Mouse (Mus musculus) neural tube, embryonic 13.5 days (tissue): Measurements from ENCODE around the gene Spi1. TPM values are rescaled to one million over a fixed set of nuclear protein-coding genes. Genes with fewer than 3 reads are reported as not detected.
"Not testable (repeated sequence)": the region's sequence is repeated elsewhere in the genome, so short reads cannot be mapped to it uniquely, and the experiment has no call there.

Source experiments
- ATAC-seq: fragments of 200-750 bp; cut with Nextera tagmentation; 2 replicates; pipeline ENCODE4 v1.8.0; 2017; ENCODE audit warnings: low read depth, mild to moderate bottlenecking, moderate TSS enrichment, moderate library complexity
- H3K27ac ChIP-seq: fragments of 300-500 bp; sonication (generic); replicated peaks from 2 replicates; pipeline ENCODE4 v1.5.1; 2015; ENCODE audit warnings: moderate library complexity, mild to moderate bottlenecking, inconsistent platforms
- H3K27me3 ChIP-seq: fragments of 300-500 bp; sonication (generic); 2 replicates; pipeline ENCODE4 v1.6.1; 2015; ENCODE audit warnings: mild to moderate bottlenecking, inconsistent platforms
- H3K36me3 ChIP-seq: fragments of 300-500 bp; sonication (generic); 2 replicates; pipeline ENCODE4 v1.6.1; 2015; ENCODE audit warnings: mild to moderate bottlenecking, inconsistent platforms
- H3K4me1 ChIP-seq: fragments of 300-500 bp; sonication (generic); replicated peaks from 2 replicates; pipeline ENCODE4 v1.6.1; 2015; ENCODE audit warnings: inconsistent platforms
- H3K4me2 ChIP-seq: fragments of 300-500 bp; sonication (generic); 2 replicates; pipeline ENCODE4 v1.6.1; 2015; ENCODE audit warnings: inconsistent platforms, mild to moderate bottlenecking, moderate library complexity
- H3K4me3 ChIP-seq: fragments of 300-500 bp; sonication (generic); 2 replicates; pipeline ENCODE4 v1.5.1; 2015; ENCODE audit warnings: mild to moderate bottlenecking, inconsistent platforms
- H3K9ac ChIP-seq: fragments of 300-500 bp; sonication (generic); 2 replicates; pipeline ENCODE4 v1.6.1; 2015; ENCODE audit warnings: moderate library complexity, mild to moderate bottlenecking, inconsistent platforms
- H3K9me3 ChIP-seq: fragments of 300-500 bp; sonication (generic); 2 replicates; pipeline ENCODE4 v1.6.1; 2016; ENCODE audit warnings: inconsistent platforms
- WGBS: fragments of 180-500 bp; shearing (Covaris S2); methylation state at CpG from one replicate; pipeline ENCODE4 v1.1.7; 2015; 5-methylcytosine and 5-hydroxymethylcytosine counted together
- polyA plus RNA-seq: library from polyadenylated mRNA; unstranded; fragments of >200 nt; fragmentation: Nextera tagmentation; extraction: Ambion mirVana; gene quantifications from 2 replicates; pipeline ENCODE4 v1.2.1, GENCODE M21; 2015

Spi1 gene
- polyA plus RNA-seq, 1 experiment from 2014 or later: 5.2 TPM

DNA sequence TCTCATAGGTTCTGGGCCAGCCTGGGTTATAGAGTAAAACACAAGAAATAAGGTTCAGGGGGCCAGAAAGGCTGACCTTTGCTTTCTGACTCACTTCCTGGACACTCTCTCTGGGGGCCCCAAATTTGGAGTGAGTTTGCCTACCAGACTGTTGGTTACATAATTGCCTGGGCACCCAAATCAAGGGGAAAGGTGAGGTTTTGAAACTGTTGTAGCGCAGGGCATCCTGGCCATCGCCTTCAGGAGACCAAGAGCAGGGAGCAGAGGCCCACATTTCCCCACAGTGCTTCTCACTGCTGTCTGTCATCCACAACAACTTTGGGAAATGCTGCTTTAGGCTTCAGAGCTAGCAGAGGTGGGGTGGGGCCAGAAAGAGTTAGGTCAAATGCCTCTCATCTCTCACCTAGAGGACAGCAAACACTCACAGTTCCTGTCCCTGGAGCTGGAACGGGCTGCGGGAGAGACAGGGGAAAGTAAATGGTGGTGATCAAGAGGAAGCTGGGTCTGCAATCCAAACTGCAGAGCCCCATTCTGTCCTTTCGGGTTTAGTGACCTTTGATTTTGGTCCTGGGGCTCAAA, 27.7 kb downstream of the Spi1 start:
- Histone ChIP-seq H3K36me3 (no peaks in the 10 kb centered on the region), H3K4me1 (0 out of 2 replicates have a peak, but pooled peaks cover under 1% of the 10 kb centered on the region), H3K27ac (no peak overlapping the region), H3K9me3 (no peaks in the 10 kb centered on the region), H3K27me3 (no peaks in the 10 kb centered on the region), H3K4me2 (no peak overlapping the region), H3K9ac (no peak overlapping the region), H3K4me3 (no peak overlapping the region)
- ATAC-seq: no peak
- 89% methylated on average over 5 of the region's 5 CpGs for WGBS

DNA sequence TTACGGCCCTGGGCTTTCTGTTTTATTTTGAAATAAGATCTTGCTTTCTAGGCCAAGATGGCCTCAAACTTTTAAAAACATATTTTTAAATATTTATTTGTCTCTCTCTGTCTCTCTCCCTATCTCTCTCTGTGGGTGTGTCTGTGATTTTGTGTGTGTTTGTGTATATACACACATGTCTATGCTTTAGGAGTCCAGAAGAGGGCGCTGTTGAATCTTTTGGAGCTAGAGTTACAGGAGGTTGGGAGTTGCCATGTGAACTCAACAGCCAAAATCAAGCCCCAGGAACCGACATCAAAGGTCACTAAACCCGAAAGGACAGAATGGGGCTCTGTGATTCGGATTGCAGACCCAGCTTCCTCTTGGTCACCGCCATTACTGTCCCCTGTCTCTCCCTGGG, 28.2 kb downstream of the Spi1 start:
- no peak for ATAC-seq
- WGBS: 75% methylated on average over 6 of the region's 6 CpGs
- no peak overlapping the region for H3K4me3 ChIP-seq
- H3K27ac ChIP-seq: no peak overlapping the region
- no peaks in the 10 kb centered on the region; the same call in 1 of the 2 replicates for H3K27me3 ChIP-seq
- H3K4me2 ChIP-seq: no peak overlapping the region
- no peak overlapping the region for H3K9ac ChIP-seq
- H3K4me1 ChIP-seq: peaks cover 6% of the 10 kb centered on the region
- no peaks in the 10 kb centered on the region for H3K36me3 ChIP-seq
- H3K9me3 ChIP-seq: no peaks in the 10 kb centered on the region

DNA sequence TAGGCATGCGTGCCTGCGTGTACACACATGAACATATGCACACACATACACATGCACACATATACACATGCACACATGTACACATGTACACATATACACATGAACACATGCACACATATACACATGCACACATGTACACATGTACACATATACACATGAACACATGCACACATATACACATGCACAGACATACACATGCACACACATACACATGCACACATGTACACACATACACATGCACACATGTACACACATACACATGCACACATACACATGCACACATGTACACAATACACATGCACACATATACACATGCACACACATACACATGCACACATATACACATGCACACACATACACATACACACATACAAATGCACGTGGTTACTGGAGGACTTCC, 29.6 kb downstream of the Spi1 start:
- not testable (repeated sequence) for ATAC-seq

DNA sequence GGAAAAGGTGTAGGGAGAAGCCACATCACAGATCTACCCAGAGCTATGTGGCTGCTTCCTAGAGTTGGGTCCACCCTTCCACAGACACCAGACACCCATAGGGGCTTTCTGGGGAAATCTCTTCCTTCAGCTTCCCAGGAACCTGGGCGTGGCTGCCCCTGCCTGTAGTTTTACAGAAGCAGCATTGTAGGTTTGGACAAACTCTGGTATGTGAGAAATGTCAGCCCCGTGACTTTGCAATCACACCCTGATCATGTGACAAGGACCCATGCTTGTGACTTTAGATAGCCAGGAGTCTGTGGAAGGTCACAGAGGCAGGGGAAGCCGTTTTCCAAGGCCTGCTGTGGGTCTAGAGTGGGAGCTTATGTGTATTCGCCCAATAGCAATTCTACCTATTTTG, 30.3 kb downstream of the Spi1 start:
- no peak for ATAC-seq
- Histone ChIP-seq H3K9ac (no peak overlapping the region), H3K9me3 (no peaks in the 10 kb centered on the region), H3K27me3 (peaks cover 6% of the 10 kb centered on the region; the same call in 1 of the 2 replicates), H3K4me1 (peaks cover 8% of the 10 kb centered on the region), H3K4me2 (no peak overlapping the region), H3K4me3 (no peak overlapping the region), H3K36me3 (no peaks in the 10 kb centered on the region), H3K27ac (no peak overlapping the region)
- WGBS: 60% methylated on average over 4 of the region's 4 CpGs

More for the DNA sequence above, 29.6 kb downstream of the Spi1 start:
- not testable (repeated sequence) for H3K4me3 ChIP-seq, H3K27me3 ChIP-seq, H3K4me1 ChIP-seq, H3K4me2 ChIP-seq, H3K36me3 ChIP-seq, H3K9me3 ChIP-seq, H3K9ac ChIP-seq, H3K27ac ChIP-seq
- 98% methylated on average over 3 of the region's 3 CpGs for WGBS

DNA sequence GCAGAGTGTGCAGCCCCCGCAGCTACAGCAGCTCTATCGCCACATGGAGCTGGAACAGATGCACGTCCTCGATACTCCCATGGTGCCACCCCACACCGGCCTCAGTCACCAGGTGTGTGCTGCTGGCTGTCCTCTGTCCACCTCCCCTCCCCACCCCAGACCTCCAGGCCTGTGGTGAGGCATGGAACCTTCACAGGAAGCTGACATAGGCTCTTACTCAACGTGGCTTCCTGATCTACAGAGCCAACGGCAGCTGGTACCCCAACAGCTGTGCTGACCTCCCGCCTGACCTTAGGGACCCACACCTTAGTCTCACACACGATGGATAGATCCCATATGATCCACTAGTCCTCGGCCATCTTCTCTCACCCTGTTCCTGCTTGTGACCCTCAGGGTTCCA, 31.1 kb downstream of the Spi1 start:
- Histone ChIP-seq H3K4me2 (no peak overlapping the region), H3K36me3 (no peaks in the 10 kb centered on the region), H3K9me3 (no peaks in the 10 kb centered on the region), H3K9ac (no peak overlapping the region), H3K27me3 (peaks cover 6% of the 10 kb centered on the region; the same call in 1 of the 2 replicates), H3K4me3 (no peak overlapping the region), H3K27ac (no peak overlapping the region), H3K4me1 (peaks cover 8% of the 10 kb centered on the region)
- WGBS: 80% methylated on average over 10 of the region's 10 CpGs
- ATAC-seq: 0 out of 2 replicates have a peak, but pooled peaks have one; percentile 12

DNA sequence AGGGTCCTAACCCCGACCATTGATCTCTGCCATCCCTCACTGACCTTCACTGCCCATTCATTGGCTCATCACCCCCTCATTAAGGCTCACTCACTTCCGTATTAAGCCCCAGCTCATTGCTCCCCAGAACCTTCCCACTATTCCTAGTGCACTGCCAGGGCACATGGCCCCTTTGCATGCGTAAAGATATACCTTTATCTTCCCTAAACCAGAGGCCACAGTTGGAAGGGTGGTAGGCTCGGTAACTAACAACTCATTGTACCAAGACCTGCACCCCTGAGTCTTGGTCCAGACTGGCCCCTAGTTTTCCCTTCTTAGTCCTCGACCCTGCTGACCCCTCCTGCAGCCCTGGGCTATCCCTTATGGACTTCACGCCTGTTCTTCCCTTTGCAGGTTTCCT, 31.7 kb downstream of the Spi1 start:
- Histone ChIP-seq H3K4me1 (peaks cover 8% of the 10 kb centered on the region), H3K9ac (no peak overlapping the region), H3K27ac (no peak overlapping the region), H3K36me3 (no peaks in the 10 kb centered on the region), H3K27me3 (peaks cover 6% of the 10 kb centered on the region; the same call in 1 of the 2 replicates), H3K4me3 (no peak overlapping the region), H3K9me3 (no peaks in the 10 kb centered on the region), H3K4me2 (no peak overlapping the region)
- 75% methylated on average over 6 of the region's 6 CpGs for WGBS
- no peak for ATAC-seq

DNA sequence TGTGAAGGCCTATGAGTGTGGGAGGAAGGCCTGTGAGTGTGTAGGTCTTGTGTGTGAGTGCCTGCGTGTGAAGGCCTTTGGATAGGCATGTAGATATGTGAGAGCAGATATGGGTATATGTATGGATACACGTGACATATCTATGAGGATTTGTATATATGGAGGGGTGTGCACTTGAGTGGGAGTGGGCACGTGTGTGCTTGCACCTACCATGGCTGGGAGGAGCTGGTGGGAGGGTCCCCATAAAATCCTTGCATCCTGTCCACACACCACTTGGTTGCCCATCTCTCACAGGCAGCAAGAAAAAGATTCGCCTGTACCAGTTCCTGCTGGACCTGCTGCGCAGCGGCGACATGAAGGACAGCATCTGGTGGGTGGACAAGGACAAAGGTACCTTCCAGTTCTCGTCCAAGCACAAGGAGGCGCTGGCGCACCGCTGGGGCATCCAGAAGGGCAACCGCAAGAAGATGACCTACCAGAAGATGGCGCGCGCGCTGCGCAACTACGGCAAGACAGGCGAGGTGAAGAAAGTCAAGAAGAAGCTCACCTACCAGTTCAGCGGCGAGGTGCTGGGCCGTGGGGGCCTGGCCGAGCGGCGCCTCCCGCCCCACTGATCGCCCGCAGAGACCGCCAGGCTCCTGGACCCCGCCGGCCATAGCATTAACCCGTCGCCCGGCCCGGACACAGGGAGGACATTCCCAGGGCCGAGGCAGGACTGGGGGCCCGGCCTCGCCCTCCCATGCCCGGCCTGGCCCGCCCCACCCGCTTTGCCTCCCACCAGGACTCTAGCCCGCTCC, 32.8 kb downstream of the Spi1 start:
- Histone ChIP-seq H3K36me3 (no peaks in the 10 kb centered on the region), H3K27me3 (peaks cover 6% of the 10 kb centered on the region; the same call in 1 of the 2 replicates), H3K9ac (peak overlapping the region; percentile 63), H3K9me3 (no peaks in the 10 kb centered on the region), H3K4me2 (peak overlapping the region; percentile 67), H3K4me3 (peak overlapping the region; percentile 38), H3K4me1 (peaks cover 8% of the 10 kb centered on the region), H3K27ac (no peak overlapping the region)
- ATAC-seq: peak; percentile 68; the same call in 1 of the 2 replicates
- 9% methylated on average over 40 of the region's 42 CpGs for WGBS

DNA sequence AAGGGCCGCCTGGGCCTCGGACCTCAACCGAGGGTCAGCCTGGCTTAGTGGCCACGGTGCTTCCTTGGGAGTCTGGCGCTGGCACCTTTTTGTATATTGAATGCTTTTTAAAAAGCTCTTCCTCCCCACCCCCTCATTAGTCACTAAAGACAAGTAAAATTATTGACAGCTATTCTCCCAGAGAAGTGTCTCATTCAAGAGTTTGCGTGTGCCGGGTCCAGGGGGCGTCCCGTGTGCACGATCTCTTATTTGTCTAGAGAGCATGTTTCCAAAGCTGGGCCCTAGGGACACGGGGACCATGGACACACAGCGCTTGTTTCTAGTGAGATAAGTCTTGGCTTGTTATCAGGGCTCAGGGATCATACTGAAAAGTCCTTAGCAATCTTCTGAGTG, 33.4 kb downstream of the Spi1 start:
- peak overlapping the region; percentile 63 for H3K9ac ChIP-seq

DNA sequence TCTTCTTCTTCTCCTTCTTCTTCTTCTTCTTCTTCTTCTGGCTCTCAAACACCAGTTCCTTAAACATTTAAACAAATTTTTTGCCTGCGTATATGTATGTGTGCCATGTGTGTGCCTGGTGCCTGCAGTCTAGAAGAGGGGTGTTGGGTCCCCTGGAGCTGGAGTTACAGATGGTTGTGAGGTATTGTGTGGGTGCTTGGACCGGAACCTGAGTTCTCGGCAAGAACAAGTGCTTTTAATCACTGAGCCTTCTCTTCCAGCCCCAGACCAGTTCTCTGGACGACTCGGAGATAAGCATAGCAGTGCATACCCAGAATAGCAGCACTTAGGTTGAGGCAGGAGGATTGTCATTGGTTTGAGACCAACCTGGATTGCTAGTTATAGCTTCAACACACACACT, 34.7 kb downstream of the Spi1 start:
- ATAC-seq: no peak
- no peaks in the 10 kb centered on the region for H3K36me3 ChIP-seq
- no peak overlapping the region for H3K4me3 ChIP-seq
- no peak overlapping the region for H3K4me2 ChIP-seq
- H3K9ac ChIP-seq: no peak overlapping the region
- H3K27ac ChIP-seq: no peak overlapping the region
- H3K4me1 ChIP-seq: peaks cover 8% of the 10 kb centered on the region
- H3K9me3 ChIP-seq: no peaks in the 10 kb centered on the region
- 83% methylated on average over 5 of the region's 5 CpGs for WGBS
- H3K27me3 ChIP-seq: peaks cover 6% of the 10 kb centered on the region; the same call in 1 of the 2 replicates

More for the DNA sequence above, 33.4 kb downstream of the Spi1 start:
- no peak for ATAC-seq
- peak overlapping the region; percentile 67 for H3K4me2 ChIP-seq
- H3K36me3 ChIP-seq: no peaks in the 10 kb centered on the region
- 33% methylated on average over 12 of the region's 12 CpGs for WGBS
- no peaks in the 10 kb centered on the region for H3K9me3 ChIP-seq
- H3K27me3 ChIP-seq: peaks cover 6% of the 10 kb centered on the region; the same call in 1 of the 2 replicates
- H3K4me1 ChIP-seq: peaks cover 8% of the 10 kb centered on the region
- peak overlapping the region; percentile 38 for H3K4me3 ChIP-seq
- no peak overlapping the region for H3K27ac ChIP-seq

DNA sequence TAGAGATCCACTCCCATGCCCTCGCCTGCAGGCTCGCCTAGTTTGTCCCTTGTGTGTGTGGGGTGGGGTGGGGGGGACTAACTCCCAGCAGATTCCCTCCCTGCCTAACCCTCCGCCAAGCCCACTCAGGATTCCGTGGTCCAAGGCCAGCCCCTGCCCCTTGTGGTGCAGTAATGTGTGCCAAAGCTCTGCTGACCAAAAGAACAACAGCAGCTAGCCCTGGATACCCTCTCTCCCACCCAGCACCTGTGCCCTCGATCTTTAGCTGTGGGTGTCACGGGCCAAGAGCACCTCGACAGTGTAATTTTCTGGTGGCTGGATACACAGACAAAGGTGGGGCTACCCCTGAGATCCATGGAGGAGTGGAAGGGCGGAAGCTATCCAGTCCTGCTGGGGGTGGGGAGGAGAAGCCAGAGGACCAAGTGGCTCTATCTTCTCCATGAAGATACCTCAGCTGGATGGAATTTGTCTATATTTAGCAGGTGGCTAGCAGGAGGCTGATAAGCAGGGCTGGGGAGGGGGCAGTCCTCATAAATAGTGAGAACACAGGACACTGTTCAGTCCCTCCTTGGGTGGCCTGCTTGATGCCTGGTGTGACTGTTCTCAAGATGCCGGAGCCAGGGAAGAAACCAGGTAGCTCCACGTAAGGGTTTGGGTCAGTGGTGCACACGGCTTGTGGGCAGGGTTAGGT, 35.5 kb downstream of the Spi1 start, which contains the start of gene Mybpc3:
Gene Mybpc3, plus strand, starts transcription at position 560 of the 691 bp plus-strand sequence.
- H3K27me3 ChIP-seq: peaks cover 6% of the 10 kb centered on the region; the same call in 1 of the 2 replicates
- 88% methylated on average over 11 of the region's 11 CpGs for WGBS
- no peak for ATAC-seq

DNA sequence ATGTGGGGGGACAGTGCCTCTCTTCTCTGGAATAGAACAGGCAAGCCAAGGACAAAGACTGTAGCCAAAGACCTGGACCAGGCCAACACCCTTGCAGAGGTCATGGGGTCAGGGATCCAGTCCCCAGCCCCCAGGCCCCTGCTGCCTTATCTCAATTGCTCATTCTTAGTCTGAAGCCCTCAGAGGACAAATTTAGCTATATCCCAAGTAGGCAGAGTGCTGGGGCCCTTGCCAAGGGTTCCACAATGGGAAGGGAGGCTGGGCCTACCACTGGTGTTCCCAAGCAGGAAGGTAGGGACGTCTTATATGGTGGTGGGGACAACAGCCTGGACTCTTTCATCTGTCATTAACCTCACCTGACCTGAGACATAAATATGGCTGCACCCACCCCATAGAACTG, 36.5 kb downstream of the Spi1 start:
- H3K4me1 ChIP-seq: peaks cover 8% of the 10 kb centered on the region
- WGBS: 71% methylated on average over 1 of the region's 1 CpGs

More for the DNA sequence above, 35.5 kb downstream of the Spi1 start, which contains the start of gene Mybpc3:
- H3K4me3 ChIP-seq: no peak within 1 kb of the TSS
- no peaks in the 10 kb centered on the region for H3K36me3 ChIP-seq
- H3K4me2 ChIP-seq: no peak within 1 kb of the TSS
- H3K9me3 ChIP-seq: no peaks in the 10 kb centered on the region
- H3K4me1 ChIP-seq: peaks cover 8% of the 10 kb centered on the region
- H3K9ac ChIP-seq: no peak within 1 kb of the TSS
- no peak within 1 kb of the TSS for H3K27ac ChIP-seq

DNA sequence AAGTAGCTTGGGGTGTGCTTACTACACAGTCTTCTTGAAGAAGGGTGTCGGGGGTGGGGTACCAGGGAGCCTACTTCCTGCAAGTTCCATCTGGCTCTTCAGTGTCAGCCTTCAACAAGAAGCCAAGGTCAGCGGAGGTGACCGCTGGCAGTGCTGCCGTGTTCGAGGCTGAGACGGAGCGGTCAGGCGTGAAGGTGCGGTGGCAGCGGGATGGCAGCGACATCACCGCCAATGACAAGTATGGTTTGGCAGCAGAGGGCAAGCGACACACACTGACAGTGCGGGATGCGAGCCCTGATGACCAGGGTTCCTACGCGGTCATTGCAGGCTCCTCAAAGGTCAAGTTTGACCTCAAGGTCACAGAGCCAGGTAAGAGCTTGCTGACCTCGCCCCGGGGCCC, 36.9 kb downstream of the Spi1 start:
- no peaks in the 10 kb centered on the region for H3K9me3 ChIP-seq
- no peak overlapping the region for H3K4me3 ChIP-seq
- 87% methylated on average over 19 of the region's 19 CpGs for WGBS
- no peak for ATAC-seq
- H3K27ac ChIP-seq: no peak overlapping the region
- H3K27me3 ChIP-seq: peaks cover 6% of the 10 kb centered on the region; the same call in 1 of the 2 replicates
- H3K4me1 ChIP-seq: peaks cover 8% of the 10 kb centered on the region
- H3K9ac ChIP-seq: no peak overlapping the region
- H3K36me3 ChIP-seq: no peaks in the 10 kb centered on the region
- H3K4me2 ChIP-seq: no peak overlapping the region

More for the DNA sequence above, 36.5 kb downstream of the Spi1 start:
- H3K4me2 ChIP-seq: no peak overlapping the region
- H3K27ac ChIP-seq: no peak overlapping the region
- H3K9me3 ChIP-seq: no peaks in the 10 kb centered on the region
- no peak overlapping the region for H3K4me3 ChIP-seq
- no peaks in the 10 kb centered on the region for H3K36me3 ChIP-seq
- no peak overlapping the region for H3K9ac ChIP-seq
- ATAC-seq: no peak
- peaks cover 6% of the 10 kb centered on the region; the same call in 1 of the 2 replicates for H3K27me3 ChIP-seq
